Mouse (Mus musculus) kidney, postnatal 0 days (tissue): ENCODE measurements around the gene Hacd2. TPM values are rescaled to one million over a fixed set of nuclear protein-coding genes. Genes with fewer than 3 reads are reported as not detected.

Experiments used
- ATAC-seq: fragments of 200-750 bp; cut with Nextera tagmentation; replicated peaks from 2 replicates; pipeline ENCODE4 v1.8.0; 2017; ENCODE audit warnings: low read depth, moderate number of reproducible peaks, moderate TSS enrichment, moderate library complexity; ENCODE audit not compliant: low FRiP score
- DNase-seq: peaks from one replicate; pipeline ENCODE4 v3.0.0-alpha.2; 2016; ENCODE audit warnings: low spot score
- H3K27ac ChIP-seq: fragments of 300-500 bp; sonication (generic); 2 replicates; pipeline ENCODE4 v1.5.1; 2014; ENCODE audit warnings: mild to moderate bottlenecking
- H3K27me3 ChIP-seq: fragments of 300-500 bp; sonication (generic); 2 replicates; pipeline ENCODE4 v1.6.1; 2014; ENCODE audit warnings: low read length, mixed read lengths; ENCODE audit not compliant: insufficient read depth
- H3K36me3 ChIP-seq: fragments of 300-500 bp; sonication (generic); 2 replicates; pipeline ENCODE4 v1.6.1; 2014; ENCODE audit warnings: low read length, mixed read lengths; ENCODE audit not compliant: insufficient read depth
- H3K4me1 ChIP-seq: fragments of 300-500 bp; sonication (generic); replicated peaks from 2 replicates; pipeline ENCODE4 v1.6.1; 2014; ENCODE audit warnings: antibody characterized with exemption, low read length, mixed read lengths; ENCODE audit not compliant: insufficient read depth
- H3K4me2 ChIP-seq: fragments of 300-500 bp; sonication (generic); 2 replicates; pipeline ENCODE4 v1.6.1; 2014; ENCODE audit warnings: mild to moderate bottlenecking, low read length, moderate library complexity, mixed read lengths
- H3K4me3 ChIP-seq: fragments of 300-500 bp; sonication (generic); replicated peaks from 2 replicates; pipeline ENCODE4 v1.5.1; 2014; ENCODE audit warnings: low read depth, low read length
- H3K9ac ChIP-seq: fragments of 300-500 bp; sonication (generic); 2 replicates; pipeline ENCODE4 v1.6.1; 2014; ENCODE audit warnings: low read depth, low read length
- H3K9me3 ChIP-seq: fragments of 300-500 bp; sonication (generic); replicated peaks from 2 replicates; pipeline ENCODE4 v1.6.1; 2016; ENCODE audit warnings: low read length, inconsistent platforms, mixed read lengths
- CTCF ChIP-seq: IDR thresholded peaks from 2 replicates; pipeline ENCODE4 v1.5.1; 2016; ENCODE audit warnings: antibody characterized with exemption, low read depth, mild to moderate bottlenecking, moderate library complexity
- WGBS: fragments of 180-500 bp; shearing (Covaris S2); extraction: QIAGEN DNeasy Blood & Tissue Kit; methylation state at CpG from one replicate; pipeline ENCODE4 v1.1.7; 2014; 5-methylcytosine and 5-hydroxymethylcytosine counted together
- polyA plus RNA-seq: library from polyadenylated mRNA; unstranded; fragments of >200 nt; fragmentation: Nextera tagmentation; extraction: Ambion mirVana; gene quantifications from 2 replicates; pipeline ENCODE4 v1.2.1, GENCODE M21; 2015

Gene Hacd2
- polyA plus RNA-seq, 1 experiment from 2014 or later: 92.6 TPM

- Histone ChIP-seq H3K36me3 (no peaks in the 10 kb centered on the region), H3K4me1 (no peaks in the 10 kb centered on the region), H3K4me3 (no peak overlapping the region), H3K27ac (no peak overlapping the region), H3K9ac (no peak overlapping the region), H3K9me3 (no peaks in the 10 kb centered on the region), H3K4me2 (no peak overlapping the region), H3K27me3 (no peaks in the 10 kb centered on the region)
- DNase-seq (no peak), ATAC-seq (no peak)
- 87% methylated on average over 5 of the region's 5 CpGs for WGBS
- TF ChIP-seq CTCF: no peak
These were observed 91.3 kb downstream of the Hacd2 start for GRCm38 (mm10) chr16:35113496-35113895.

- no peak for ATAC-seq
These were observed 94.2 kb downstream of the Hacd2 start for GRCm38 (mm10) chr16:35116328-35116956.

DNA sequence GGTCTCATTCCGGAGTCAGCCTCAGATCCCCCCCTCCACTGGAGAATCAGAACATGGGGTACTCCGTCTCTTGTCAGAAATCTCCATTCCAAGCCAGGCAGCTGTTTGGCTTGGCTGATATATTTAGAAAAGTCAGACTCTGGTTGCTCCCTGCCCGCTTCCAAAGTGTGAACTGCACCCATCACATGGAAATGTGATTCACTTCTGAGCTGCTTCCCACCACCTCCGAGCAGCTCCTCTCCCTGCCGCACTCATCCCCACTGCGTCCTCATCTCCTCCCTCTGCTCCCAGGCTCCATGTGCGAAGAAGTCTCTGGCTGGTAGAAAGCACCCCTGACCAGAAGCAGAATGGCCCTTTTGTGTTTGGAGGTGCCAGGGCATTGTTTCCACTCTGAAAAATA lies 95.2 kb downstream of the Hacd2 start:
- no peak overlapping the region for H3K4me3 ChIP-seq

More at GRCm38 (mm10) chr16:35116328-35116956, 94.2 kb downstream of the Hacd2 start:
- Histone ChIP-seq H3K9ac (no peak overlapping the region), H3K27me3 (no peaks in the 10 kb centered on the region), H3K9me3 (no peaks in the 10 kb centered on the region), H3K4me3 (no peak overlapping the region), H3K36me3 (no peaks in the 10 kb centered on the region), H3K4me2 (no peak overlapping the region), H3K27ac (no peak overlapping the region), H3K4me1 (no peaks in the 10 kb centered on the region)
- WGBS: 81% methylated on average over 7 of the region's 7 CpGs
- DNase-seq: no peak
- no peak for TF ChIP-seq CTCF

DNA sequence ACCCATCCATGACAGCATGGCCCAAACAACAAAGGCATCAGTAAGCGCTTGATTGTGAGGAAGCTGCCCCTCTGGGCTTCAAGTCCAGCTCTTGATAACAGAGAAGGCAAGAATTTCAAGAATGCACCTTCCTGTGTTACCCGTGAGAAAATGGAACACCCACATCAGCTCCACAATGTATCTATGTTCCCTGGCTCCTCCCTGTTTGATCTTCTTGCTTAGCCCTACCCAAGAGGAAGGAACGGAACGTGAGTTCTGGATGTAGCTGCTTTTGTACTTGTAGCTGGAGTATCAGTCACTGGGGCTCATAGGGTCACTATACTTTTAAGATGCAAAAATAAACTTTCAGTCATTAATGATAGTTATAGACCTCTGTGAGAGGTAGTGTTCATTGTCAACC lies 98.4 kb downstream of the Hacd2 start:
- no peak overlapping the region for H3K4me3 ChIP-seq
- no peak overlapping the region for H3K4me2 ChIP-seq
- no peak overlapping the region for H3K27ac ChIP-seq
- no peak for TF ChIP-seq CTCF
- WGBS: 68% methylated on average over 4 of the region's 4 CpGs
- ATAC-seq: no peak
- no peak overlapping the region for H3K9ac ChIP-seq
- H3K4me1 ChIP-seq: no peaks in the 10 kb centered on the region
- H3K9me3 ChIP-seq: no peaks in the 10 kb centered on the region
- no peak for DNase-seq
- no peaks in the 10 kb centered on the region for H3K36me3 ChIP-seq
- no peaks in the 10 kb centered on the region for H3K27me3 ChIP-seq

More for the DNA sequence above, 95.2 kb downstream of the Hacd2 start:
- ATAC-seq: no peak
- WGBS: 66% methylated on average over 7 of the region's 7 CpGs
- no peaks in the 10 kb centered on the region for H3K4me1 ChIP-seq
- TF ChIP-seq CTCF: no peak
- no peak overlapping the region for H3K27ac ChIP-seq
- no peak for DNase-seq
- H3K9ac ChIP-seq: no peak overlapping the region
- H3K36me3 ChIP-seq: no peaks in the 10 kb centered on the region
- no peaks in the 10 kb centered on the region for H3K27me3 ChIP-seq
- no peak overlapping the region for H3K4me2 ChIP-seq
- H3K9me3 ChIP-seq: no peaks in the 10 kb centered on the region

DNA sequence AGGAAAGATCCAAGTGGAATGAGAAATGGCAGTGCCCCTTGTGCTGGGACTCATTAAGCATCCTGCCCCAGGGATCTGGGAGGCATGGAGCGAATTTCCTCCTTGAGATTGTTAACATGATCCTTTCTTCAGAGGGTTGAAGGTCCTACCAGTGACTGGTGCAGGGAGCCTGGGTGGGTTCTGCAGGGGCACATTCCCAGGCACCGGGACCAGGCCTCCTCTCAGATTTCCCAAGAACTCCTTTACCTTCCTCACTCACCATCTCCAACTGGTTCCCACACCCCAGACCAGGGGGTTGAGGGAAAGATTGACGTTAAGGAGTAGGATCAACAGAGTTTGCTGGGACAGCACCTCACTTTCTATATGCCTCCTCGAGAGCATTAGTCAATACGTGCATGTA lies 105.0 kb downstream of the Hacd2 start:
- H3K27ac ChIP-seq: no peak overlapping the region
- WGBS: 83% methylated on average over 5 of the region's 5 CpGs
- TF ChIP-seq CTCF: no peak
- H3K4me1 ChIP-seq: no peaks in the 10 kb centered on the region
- H3K9me3 ChIP-seq: no peaks in the 10 kb centered on the region
- H3K4me3 ChIP-seq: no peak overlapping the region
- H3K36me3 ChIP-seq: no peaks in the 10 kb centered on the region
- DNase-seq: no peak
- no peaks in the 10 kb centered on the region for H3K27me3 ChIP-seq
- no peak overlapping the region for H3K4me2 ChIP-seq
- no peak overlapping the region for H3K9ac ChIP-seq
- ATAC-seq: no peak

GRCm38 (mm10) chr16:35130172-35130571 lies 107.9 kb downstream of the Hacd2 start:
- Histone ChIP-seq H3K4me1 (no peaks in the 10 kb centered on the region), H3K9ac (no peak overlapping the region), H3K9me3 (no peaks in the 10 kb centered on the region), H3K27ac (no peak overlapping the region), H3K27me3 (no peaks in the 10 kb centered on the region), H3K4me2 (no peak overlapping the region), H3K4me3 (no peak overlapping the region), H3K36me3 (no peaks in the 10 kb centered on the region)
- DNase-seq: no peak
- TF ChIP-seq CTCF: no peak
- no peak for ATAC-seq
- WGBS: 77% methylated on average over 3 of the region's 3 CpGs

GRCm38 (mm10) chr16:35139416-35139815 lies 117.2 kb downstream of the Hacd2 start:
- H3K4me2 ChIP-seq: no peak overlapping the region
- TF ChIP-seq CTCF: no peak
- 83% methylated on average over 6 of the region's 6 CpGs for WGBS
- no peak overlapping the region for H3K4me3 ChIP-seq
- DNase-seq: no peak
- ATAC-seq: no peak
- no peaks in the 10 kb centered on the region for H3K4me1 ChIP-seq
- H3K27ac ChIP-seq: no peak overlapping the region
- no peaks in the 10 kb centered on the region for H3K27me3 ChIP-seq
- H3K9ac ChIP-seq: no peak overlapping the region
- H3K36me3 ChIP-seq: no peaks in the 10 kb centered on the region
- no peaks in the 10 kb centered on the region for H3K9me3 ChIP-seq
